Mouse (Mus musculus): ENCODE results near the gene Ptprcap.

The Ptprcap gene

GRCm38 (mm10) chr19:4147782-4148490 is 5.5 kb upstream of the Ptprcap start:
- no peak for DNase-seq (ENCODE audit: low spot score)

DNA sequence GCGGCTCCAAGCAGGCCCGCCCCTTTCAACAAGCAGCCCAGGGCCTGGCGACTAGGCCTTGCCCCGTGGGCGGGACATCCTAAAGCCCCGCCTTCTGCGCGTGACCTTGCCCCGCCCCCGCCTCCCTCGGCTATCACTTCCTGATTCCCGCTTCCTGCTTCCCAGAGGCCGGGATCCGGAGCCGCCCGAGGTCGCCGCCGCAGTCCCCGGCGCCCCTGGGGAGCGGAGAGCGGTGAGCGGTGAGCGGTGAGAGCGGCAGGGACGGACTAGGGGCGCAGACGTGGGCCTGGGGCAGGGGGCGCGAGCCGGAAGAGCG is 5.0 kb upstream of the Ptprcap start, which contains the start of gene Coro1b:
Coro1b (plus strand) TSS at position 129 of the 316 bp plus-strand sequence.
- DNase-seq (ENCODE audit: low spot score): peak; percentile 95

GRCm38 (mm10) chr19:4148819-4149218 is 4.6 kb upstream of the Ptprcap start:
- DNase-seq (ENCODE audit: low spot score): no peak

GRCm38 (mm10) chr19:4149283-4149682 is 4.1 kb upstream of the Ptprcap start:
- no peak for DNase-seq (ENCODE audit: low spot score)

- DNase-seq (ENCODE audit: low spot score): no peak
These were observed 3.5 kb upstream of the Ptprcap start for GRCm38 (mm10) chr19:4149764-4150461.

DNA sequence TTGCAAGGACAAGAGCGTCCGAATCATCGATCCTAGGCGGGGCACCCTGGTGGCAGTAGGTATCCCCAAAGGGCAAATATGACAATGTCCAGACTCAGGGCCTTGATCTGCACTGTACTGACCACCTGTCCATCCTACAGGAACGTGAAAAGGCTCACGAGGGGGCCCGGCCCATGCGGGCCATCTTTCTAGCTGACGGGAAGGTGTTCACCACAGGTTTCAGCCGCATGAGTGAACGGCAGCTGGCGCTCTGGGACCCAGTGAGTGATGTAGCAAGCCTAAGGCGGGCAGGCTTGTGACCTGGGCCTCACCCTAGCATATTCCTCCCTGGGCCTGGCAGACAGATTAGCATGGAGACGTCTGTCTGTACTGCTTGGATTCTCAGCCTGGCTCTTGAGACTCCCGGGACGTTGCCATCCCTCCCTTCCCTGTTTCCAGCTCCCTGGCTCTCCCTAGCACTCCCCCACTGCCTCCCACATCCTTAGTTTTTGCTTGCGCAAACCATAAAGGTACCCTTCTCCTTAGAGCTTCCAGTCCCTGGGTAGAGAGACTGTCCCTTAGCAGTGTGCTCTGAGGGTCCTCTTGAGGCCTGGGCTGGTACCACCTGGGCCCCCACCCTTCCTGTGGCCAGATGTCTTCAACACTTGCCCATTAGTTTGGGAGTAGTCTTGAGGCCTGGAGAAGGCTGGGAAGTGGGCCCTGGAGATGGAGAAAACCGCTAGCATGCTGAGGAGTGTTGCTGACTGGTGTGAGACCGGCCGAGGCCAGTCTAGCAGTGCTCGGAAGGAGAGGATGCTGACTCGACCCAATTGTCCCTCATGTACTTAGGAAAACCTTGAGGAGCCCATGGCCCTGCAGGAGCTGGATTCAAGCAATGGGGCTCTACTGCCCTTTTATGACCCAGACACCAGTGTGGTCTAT is 2.6 kb upstream of the Ptprcap start:
- DNase-seq (ENCODE audit: low spot score): no peak

DNA sequence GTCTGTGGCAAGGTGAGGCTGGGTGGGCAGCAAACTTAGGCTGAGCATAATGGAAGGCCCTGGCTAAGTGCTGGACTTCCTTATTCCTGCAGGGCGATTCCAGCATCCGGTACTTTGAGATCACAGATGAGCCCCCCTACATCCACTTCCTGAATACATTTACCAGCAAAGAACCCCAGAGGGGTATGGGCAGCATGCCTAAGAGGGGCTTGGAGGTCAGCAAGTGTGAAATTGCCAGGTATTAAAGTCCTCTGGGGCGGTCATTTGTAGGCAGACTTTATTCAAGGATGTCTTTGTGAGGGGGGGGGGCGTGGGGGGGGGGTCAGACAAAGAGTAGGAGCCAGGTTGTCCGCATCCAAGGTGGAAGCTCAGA is 1.9 kb upstream of the Ptprcap start:
- DNase-seq (ENCODE audit: low spot score): no peak

DNA sequence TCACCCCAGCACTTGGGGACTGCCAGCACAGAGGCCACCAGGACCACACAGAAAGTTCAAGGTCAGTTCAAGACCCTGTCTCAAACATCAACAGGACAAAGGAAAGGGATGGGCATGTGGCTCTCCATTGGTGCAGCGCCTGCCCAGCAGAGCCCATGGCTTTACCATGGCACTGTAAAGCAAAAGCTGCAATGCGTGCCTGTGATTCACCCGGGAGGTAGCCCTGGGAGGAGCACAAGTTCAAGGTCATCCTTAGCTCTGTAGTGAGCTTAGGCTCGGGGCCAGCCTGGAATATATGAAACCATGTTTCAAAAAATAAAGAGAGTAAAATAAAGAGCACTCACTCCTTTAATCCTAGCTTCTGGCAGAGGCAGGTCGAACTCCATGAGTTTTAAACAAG is 1.5 kb upstream of the Ptprcap start:
- no peak for DNase-seq (ENCODE audit: low spot score)

DNA sequence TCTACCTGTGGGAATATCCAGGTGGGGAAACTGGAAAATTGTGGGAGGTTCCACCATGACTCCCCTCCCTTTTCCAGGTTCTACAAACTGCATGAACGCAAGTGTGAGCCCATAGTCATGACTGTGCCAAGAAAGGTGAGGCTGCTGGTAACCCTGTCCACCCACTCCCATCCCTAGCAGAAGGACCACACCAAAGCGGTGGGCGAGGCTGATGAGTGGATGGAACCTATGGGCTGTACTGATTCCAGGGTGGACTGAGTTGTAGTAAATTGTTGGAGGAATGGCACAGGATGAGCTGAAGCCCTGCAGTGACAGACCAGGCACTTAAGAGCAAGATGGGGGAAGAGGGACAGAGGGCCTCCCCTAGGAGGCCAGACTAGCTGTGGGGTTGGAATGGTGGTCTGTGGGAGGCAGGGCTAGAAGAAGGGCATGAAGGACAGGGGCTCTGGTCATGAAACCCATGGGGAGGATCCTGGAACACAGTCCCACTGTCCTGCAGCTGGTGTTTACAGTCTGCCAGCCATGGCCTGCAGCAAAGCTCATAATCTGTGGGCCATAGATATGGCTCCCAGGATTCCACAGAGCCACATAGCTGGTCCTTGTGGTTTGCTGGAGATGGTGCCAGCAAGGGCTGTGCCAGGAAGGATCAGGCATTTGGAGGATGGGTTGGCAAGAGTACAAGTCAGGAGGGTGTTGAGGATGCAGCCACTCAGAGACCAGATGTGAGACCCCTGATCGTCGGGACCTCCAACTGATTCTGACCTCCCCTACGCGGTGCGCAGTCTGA is 766 bp upstream of the Ptprcap start:
- DNase-seq (ENCODE audit: low spot score): no peak

DNA sequence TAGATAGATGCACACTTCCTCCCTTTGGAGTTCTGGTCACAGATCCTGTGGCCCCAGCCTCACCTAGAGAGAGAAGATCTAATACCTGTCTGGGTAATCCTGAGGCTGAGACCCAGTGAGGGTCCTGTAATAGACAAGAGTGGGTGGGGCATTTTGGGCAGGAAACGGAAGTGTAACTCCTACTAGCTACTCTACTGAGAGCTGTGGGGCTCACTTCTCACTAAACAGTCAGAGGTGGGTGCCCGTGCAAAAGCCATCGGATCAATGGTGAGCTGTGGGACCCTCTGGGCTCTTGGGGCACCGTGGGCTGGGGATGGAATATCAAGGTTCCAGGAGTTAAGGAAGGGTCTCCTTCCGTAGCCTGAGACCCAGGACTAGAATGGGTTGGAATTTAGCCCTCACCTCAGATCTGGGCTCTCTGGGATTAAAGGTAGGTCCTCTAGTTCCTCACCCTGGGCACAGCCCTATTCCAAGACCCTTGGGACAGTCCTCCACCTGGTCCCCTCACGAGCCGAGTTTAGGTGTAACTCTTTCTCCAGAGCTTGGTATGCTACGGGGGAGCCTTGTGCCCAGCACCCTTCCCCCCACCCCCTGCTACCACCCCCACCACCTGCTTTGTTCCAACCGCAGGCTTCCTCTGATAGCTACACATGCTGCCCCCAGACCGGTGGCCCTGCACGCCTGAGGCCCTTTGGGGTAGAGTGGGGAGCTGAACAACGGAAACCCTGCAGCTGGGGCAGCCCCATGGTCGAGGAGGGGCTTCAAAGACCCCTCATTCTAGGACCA is 1.2 kb downstream of the Ptprcap start:
- DNase-seq (ENCODE audit: low spot score): no peak

DNA sequence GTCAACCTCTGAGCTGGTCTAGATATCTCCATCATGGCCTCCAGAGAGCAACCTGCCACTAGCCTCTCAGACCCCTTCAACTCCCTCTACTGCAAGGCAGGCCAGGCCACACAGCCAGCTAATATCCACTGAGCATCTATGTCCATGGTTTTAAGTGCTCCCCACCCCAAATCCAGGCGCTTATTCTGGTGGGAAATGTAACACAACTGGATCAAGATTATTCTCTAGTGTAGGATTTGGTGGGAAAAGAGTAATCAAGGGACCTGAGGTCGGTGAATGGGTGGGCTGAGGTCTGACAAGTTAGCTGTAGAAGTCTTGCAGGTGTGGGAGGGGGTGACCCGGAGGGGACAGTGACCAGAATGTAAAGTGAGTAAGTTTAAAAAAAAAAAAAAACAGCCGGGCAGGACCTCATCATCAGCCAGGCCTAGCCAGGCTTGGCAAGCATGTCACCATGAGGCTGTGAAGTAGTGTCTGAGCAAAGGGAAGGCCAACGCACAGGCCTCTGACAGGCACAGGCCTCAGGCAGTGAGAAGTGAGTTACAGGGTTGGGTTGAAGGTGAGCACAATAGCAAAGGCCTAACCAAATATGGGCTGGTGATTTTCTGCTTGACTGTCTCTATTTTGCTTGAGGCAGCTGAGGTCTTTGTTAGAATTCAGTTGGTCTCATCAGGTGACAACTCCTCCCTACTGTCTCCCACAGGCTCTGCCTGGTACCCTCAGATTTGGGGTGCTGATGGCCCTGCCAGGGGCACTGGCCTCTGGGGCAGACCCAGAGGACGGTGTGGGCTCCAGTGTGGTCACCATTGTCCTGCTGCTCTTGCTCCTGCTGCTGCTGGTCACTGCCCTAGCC is 2.0 kb downstream of the Ptprcap start:
- no peak for DNase-seq (ENCODE audit: low spot score)

DNA sequence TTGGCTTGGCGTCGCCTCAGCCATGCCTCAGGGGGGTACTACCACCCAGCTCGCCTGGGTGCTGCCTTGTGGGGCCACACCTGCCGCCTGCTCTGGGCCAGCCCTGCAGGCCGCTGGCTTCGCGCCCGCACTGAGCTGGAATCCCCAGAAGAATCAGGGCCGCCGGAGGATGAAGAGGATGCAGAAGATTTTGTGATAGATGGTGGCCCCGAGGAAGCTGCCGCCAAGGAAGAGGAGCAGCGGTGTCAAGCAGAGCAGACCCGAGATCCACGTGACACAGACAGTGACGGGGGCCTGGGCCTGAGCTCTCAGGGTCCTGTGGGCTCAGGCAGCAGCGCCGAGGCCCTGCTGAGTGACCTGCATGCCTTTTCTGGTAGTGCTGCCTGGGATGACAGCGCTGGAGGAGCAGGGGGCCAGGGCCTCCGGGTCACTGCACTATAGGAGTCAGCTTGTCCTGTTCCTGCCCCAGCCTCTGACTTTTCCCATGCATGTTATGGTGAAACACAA is 2.7 kb downstream of the Ptprcap start:
- no peak for DNase-seq (ENCODE audit: low spot score)

DNA sequence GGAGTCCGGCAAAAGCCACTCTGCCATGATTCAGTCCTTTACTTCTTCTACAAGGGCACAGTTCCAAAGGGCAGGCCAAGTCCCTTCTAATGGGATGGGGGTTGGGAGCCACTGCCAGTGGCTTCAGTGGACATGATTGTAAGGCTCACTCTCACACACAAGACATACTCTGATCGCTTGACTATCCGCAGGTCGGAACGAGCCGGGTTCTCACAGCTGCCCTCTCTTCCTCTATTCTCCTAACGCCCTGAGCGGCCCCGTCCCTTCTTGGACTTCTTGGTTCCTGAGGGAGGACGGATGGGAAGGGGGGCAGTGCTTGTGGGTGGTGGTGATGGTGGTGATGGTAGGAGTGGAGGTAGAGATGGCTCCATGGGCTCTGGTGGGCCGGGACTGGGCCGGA is 3.4 kb downstream of the Ptprcap start:
- no peak for DNase-seq (ENCODE audit: low spot score)

GRCm38 (mm10) chr19:4159049-4159448 is 5.6 kb downstream of the Ptprcap start:
- no peak for DNase-seq (ENCODE audit: low spot score)

GRCm38 (mm10) chr19:4162646-4163542 is 9.5 kb downstream of the Ptprcap start, which contains the start of gene Rps6kb2:
Gene Rps6kb2 (minus strand): TSS chr19:4163354.
- peak; percentile 93 for DNase-seq (ENCODE audit: low spot score)

GRCm38 (mm10) chr19:4163543-4163887 is 10.1 kb downstream of the Ptprcap start:
- DNase-seq (ENCODE audit: low spot score): no peak

- DNase-seq (ENCODE audit: low spot score): no peak
These were observed 10.7 kb downstream of the Ptprcap start for GRCm38 (mm10) chr19:4164100-4164499.

DNA sequence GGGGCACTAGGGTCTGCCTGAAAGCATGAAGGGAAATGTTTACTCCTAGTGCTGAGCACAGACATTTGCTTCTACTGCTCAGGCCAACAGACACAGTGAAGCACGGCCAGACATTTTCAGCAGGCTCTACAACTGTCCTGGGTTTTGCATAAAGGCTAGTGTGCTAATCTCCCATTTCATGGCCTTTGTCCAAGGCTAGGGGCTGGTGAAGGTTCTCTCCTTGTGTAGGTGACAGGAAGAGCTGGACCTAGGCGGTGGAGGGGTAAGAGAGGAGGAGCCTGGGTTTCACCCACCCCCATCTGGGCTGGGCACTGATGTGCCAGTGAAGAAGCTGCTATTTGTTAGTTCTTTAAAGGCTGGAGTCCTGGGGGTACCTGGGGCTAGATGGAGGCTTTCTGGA is 11.3 kb downstream of the Ptprcap start:
- no peak for DNase-seq (ENCODE audit: low spot score)
